Mouse (Mus musculus) stomach, postnatal 0 days (tissue): ENCODE measurements around the gene Timp4.

Experiments
- CTCF ChIP-seq: IDR thresholded peaks from 2 replicates; pipeline ENCODE4 v1.5.1; 2016; ENCODE audit warnings: antibody characterized with exemption, low read depth, mild to moderate bottlenecking, moderate library complexity
- EP300 ChIP-seq: optimal IDR thresholded peaks from 2 replicates; pipeline ENCODE3; 2016; ENCODE audit warnings: antibody characterized with exemption

GRCm38 (mm10) chr6:115290561-115290960 is 38.6 kb upstream of the Timp4 start:
- TF ChIP-seq CTCF (no peak), EP300 (no peak)
